Mouse (Mus musculus): ENCODE data around the gene Unc5a.

Gene Unc5a

DNA sequence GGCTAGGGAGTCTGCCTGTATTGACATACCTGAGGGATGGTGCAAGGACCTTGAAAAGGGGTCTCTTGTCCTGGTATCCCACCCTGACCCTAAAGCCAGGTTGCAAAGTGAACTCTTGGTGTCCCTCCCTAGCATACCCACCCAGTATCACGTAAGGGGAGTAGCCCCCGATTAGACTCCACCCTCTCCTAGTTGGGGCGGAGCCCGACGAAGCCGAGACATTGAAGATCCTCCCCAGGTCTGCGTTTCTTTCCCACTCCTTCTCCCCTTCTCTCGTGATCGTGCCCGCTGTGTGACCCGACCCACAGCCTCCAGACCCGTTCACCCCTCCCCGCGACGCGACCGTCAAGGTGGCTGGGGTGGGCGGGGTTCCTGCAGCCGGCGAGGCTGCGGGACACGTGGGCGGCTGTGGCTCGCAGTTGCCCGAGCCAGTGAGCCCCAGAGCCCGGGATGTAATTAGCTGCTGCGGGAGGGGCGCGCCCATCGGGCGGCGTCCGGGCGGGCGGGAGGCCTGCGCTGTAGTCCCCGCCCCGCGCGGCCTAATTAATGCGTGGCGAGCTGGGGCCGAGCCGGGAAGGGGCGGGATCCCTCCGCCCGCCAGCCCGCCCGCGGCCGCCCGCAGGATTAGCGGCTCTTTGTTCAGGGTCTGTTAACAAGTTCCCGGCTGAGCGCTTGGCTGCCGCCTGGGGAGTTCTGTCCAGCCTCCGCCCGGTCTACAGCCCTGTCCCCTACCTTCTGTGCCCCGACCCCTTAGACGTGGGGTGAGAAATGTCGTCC lies 6.7 kb downstream of the Unc5a start:
- CTCF ChIA-PET: interaction anchor here (0.5 kb wide), 1 partner anchor 15 kb away, joined by 3 read pairs; no protein-coding TSS in a partner anchor

- CTCF ChIA-PET: interaction anchor here (0.6 kb wide), 1 partner anchor 167 kb away, joined by 3 read pairs; no protein-coding TSS in a partner anchor
These were observed 8.1 kb downstream of the Unc5a start for GRCm38 (mm10) chr13:54957281-54957680.

DNA sequence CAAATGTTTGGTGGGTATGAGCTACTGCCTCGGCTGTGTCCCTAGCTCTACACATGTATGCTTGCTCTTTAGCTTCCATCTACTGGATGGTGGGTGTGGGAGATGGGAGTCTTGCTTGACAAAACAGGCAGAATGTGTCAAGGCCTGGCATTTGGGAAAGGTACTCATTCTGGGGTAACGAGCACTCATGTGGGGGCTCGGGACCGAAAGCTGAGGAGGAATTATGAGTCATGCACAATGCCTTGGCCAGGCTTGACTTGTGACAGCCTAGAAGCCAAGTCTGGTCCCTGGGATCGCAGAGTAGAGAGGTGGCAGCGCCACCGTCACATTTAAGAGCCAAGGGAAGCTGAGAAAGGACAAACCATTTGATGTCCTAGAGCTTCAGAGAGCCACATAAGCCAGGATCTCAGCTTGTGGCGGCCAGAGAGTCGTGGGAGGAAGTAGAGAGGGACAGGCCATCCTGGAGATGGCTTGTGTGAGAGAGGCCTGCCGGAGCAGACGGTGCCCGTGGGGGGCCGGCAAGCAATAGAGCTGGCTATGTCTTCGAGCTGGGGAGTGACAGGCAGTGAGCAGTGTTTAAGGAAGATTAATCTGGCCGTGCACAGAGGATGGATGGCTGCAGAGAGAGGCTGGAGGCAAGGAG lies 10.0 kb downstream of the Unc5a start:
- CTCF ChIA-PET: interaction anchor here (0.6 kb wide), 1 partner anchor 139 kb away, joined by 7 read pairs; no protein-coding TSS in a partner anchor

- CTCF ChIA-PET: no interaction called here
These were observed 10.6 kb downstream of the Unc5a start for GRCm38 (mm10) chr13:54959842-54960241.

DNA sequence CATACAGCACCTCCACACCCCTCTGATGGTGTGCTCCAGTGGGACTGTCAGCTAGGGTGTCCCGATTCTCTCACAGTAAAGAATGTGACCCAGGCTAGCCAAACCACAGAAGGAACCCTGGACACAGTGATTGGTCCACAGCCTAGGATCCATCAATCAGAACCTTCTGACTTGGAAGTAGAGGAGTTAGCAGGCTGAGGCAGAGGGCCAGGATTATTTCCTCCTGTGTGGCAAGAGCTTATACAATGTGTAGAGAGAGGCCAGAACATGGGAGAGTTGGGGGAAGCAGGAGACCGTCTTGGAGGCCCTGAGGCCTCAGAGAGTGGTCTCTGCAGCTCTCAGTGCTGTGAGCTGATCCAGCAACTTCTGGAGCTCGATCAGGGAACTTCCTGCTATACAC lies 11.3 kb downstream of the Unc5a start:
- CTCF ChIA-PET: no interaction called here

DNA sequence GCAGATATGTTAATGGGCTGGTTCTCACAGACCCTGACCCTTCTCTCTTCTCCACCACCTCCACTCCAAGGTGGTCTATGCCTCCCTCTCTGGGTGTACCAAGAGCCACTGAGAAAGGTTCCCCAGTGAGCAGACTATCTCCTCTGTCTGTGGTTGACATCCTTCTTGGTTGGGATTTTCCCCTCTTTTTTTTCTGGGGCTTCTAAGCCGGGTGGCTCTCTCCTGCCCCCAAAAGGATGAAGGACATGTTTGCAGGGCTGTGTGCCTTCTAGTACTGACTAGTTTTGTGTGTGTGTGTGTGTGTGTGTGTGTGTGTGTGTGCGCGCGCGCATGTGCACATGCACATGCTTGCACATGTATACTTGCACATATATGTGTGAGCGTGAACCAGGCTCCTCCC lies 16.0 kb downstream of the Unc5a start:
- CTCF ChIA-PET: interaction anchor here (0.8 kb wide), 1 partner anchor 47 kb away, joined by 3 read pairs; no protein-coding TSS in a partner anchor

DNA sequence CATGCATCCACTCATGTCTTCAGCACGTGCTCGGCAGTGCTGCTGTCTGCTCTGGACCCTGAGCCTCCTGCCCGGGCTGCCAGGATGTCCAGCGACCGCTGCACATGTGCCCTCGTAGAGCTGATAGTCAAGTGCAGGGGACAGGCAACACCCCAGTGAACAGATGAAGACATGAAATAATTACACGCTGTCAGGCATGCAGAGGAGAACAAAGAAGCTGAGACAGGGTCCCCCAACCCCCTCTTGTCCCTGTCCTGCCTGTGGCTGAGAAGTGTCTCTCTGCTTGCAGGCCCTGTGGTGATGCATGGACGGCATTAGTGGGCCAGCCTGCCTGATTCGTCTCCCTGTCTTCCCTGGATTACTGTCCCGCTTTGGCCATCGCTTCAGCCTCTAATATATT lies 18.3 kb downstream of the Unc5a start:
- CTCF ChIA-PET: no interaction called here

- CTCF ChIA-PET: no interaction called here
These were observed 19.4 kb downstream of the Unc5a start for GRCm38 (mm10) chr13:54968636-54969035.

DNA sequence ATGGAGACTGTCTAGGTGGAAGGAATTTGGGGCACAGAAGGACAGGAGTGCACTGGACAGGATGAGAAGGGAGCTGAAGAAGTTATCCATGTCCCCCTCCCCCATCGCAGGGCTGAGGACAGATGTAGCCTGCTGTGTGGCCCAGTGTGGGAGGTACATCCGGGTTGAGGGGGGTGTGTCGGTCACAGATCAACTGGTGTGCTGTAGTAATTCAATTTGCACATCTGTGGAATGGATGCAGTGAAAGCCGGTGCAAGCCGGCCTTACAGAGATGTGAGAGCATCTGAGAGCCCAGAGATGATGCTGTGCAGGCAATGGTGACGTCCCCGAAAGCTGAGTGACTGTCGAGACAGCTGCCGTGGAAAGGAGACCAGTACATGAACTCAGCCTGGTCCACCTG lies 20.3 kb downstream of the Unc5a start:
- CTCF ChIA-PET: no interaction called here

- CTCF ChIA-PET: interaction anchor here (0.6 kb wide), 1 partner anchor 15 kb away, joined by 3 read pairs; no protein-coding TSS in a partner anchor
These were observed 21.5 kb downstream of the Unc5a start for GRCm38 (mm10) chr13:54970521-54971247.

GRCm38 (mm10) chr13:54975546-54975945 lies 26.3 kb downstream of the Unc5a start:
- CTCF ChIA-PET: no interaction called here

DNA sequence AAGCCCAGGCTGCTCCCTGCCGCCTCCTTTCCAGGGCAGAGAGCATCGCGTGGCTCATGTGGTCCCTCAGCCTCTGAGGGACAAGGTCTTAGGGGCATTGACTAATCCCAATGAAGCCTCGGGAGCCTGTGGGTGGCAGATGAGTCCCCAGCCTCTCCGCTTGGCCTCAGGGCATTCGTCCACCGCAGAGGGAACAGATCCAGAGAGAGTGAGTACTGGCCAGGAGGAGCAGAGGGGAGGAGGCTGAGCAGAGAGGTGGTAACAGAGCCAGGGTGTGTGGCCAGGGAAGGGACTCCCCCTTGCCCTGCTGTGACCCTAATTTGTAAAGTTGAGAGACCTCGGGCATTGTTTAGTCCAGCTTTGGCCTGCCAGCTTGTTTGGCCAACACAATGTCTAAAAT lies 29.6 kb downstream of the Unc5a start:
- CTCF ChIA-PET: no interaction called here

- CTCF ChIA-PET: no interaction called here
These were observed 31.7 kb downstream of the Unc5a start for GRCm38 (mm10) chr13:54980957-54981356.

GRCm38 (mm10) chr13:54983001-54983400 lies 33.8 kb downstream of the Unc5a start:
- CTCF ChIA-PET: interaction anchor here (0.5 kb wide), 1 partner anchor 69 kb away, joined by 3 read pairs; no protein-coding TSS in a partner anchor

DNA sequence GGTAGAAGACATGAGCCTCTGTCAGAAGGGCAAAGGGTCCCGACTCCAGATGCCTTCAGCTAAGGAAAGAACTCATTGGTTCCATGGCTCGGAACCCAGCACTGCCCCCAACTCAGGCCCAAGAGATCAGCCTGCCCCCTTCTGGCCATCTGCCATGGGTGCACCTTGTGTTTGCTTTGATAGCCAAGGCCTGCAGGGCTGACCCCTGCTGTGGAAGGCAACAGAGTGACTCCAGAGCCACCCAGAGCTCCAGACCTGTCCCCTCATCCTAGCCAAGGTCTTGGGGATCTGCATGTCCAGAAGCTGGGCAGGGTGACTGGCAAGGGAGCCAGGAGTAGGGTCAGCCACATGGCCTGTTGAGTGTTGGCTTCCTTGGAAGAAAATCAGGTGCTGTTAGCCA lies 34.4 kb downstream of the Unc5a start:
- CTCF ChIA-PET: no interaction called here

GRCm38 (mm10) chr13:54987405-54987804 lies 38.2 kb downstream of the Unc5a start:
- CTCF ChIA-PET: no interaction called here

DNA sequence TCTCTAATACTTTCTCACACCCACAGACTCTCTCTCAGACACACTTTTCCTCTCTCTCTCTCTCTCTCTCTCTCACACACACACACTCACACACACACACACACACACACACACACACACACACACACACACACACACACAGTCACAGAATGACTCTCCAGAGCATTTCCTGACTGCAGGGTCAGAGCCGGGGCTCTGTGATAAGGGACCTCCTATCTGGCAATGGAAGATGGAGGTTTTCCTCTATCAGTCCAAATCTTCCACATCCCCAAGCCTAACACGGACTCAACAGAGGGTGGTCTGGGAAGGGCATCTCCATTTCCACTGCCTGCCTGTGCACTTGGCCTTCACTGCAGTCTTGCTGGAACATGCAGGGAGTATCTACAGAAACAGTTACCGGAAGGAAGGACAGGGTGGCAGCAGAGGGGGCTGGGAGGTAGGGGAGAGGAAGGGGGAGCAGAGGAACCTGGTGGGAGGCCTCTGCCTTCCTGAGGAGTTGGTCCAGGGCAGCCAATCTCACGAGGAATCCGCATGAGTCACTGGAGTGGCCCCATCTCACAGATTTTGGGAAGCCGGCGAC lies 39.1 kb downstream of the Unc5a start:
- CTCF ChIA-PET: no interaction called here

DNA sequence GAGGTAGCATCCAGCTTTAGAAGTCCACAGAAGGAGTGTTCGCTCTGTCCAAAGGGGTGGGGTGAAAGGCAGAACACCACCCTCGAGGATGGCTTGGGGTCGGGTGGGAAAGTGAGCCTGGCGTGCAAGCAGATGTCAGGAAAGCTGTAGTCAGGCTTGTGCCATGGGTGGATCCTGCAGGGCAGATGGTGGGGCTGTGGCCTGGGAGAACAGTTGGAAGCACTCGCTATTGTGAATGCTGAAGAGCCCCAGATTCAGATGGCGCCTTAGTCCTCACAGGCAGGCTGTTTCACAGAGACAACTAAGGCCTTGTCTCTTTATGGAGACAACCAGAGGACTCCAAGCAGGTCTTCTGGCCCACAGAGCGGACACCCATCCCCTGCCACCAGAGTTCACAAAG lies 43.0 kb downstream of the Unc5a start:
- CTCF ChIA-PET: no interaction called here

DNA sequence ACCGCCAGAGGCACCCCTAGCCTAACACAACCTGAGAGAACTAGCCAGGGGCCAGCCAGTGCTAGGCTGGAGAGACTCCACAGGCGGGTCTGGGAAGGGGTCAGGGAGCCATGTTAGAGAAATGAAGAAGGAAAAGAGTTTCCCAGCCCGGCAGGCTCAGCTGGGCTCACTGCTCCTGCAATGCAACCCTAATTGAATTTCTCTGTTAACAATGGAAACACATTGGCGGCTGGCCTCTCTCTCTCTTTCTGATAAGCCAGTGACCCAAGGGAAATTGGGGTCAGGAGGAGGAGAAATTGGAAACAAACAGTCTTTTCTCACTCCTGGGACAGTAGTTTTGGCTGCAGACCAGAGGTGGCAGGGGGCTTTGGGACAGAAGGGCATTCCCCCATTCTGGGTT lies 45.4 kb downstream of the Unc5a start:
- CTCF ChIA-PET: no interaction called here

DNA sequence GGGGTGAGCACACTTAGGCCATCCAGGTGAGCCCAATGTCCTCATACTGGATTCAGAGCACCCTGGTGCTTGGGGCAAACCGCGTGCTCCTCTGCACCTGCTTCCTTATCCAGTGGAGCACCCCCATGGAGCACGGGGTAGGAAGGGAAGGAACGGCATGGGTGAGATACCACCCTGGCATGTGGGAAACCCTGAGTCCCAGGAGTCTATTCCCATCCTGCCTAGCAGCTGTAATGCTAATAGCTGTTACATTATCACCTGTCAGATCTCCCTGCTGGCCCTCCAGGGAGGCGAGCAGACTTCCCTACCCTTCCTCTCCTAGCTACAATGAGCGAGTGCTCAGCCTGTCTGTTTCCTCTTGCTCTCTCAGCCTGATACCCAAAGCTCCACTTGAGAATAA lies 46.0 kb downstream of the Unc5a start:
- CTCF ChIA-PET: no interaction called here

- CTCF ChIA-PET: no interaction called here
These were observed 48.4 kb downstream of the Unc5a start for GRCm38 (mm10) chr13:54997568-54997967.

- CTCF ChIA-PET: no interaction called here
These were observed 51.2 kb downstream of the Unc5a start for GRCm38 (mm10) chr13:55000433-55000832.
